Mouse (Mus musculus): ENCODE measurements around the gene Acp5. TPM values are rescaled to one million over a fixed set of nuclear protein-coding genes. Genes with fewer than 3 reads are reported as not detected.
"Not testable (repeated sequence)": the region's sequence is repeated elsewhere in the genome, so short reads cannot be mapped to it uniquely, and the experiment has no call there.

Gene Acp5
- polyA plus RNA-seq, 1 experiment from 2014 or later: 0.66 TPM

DNA sequence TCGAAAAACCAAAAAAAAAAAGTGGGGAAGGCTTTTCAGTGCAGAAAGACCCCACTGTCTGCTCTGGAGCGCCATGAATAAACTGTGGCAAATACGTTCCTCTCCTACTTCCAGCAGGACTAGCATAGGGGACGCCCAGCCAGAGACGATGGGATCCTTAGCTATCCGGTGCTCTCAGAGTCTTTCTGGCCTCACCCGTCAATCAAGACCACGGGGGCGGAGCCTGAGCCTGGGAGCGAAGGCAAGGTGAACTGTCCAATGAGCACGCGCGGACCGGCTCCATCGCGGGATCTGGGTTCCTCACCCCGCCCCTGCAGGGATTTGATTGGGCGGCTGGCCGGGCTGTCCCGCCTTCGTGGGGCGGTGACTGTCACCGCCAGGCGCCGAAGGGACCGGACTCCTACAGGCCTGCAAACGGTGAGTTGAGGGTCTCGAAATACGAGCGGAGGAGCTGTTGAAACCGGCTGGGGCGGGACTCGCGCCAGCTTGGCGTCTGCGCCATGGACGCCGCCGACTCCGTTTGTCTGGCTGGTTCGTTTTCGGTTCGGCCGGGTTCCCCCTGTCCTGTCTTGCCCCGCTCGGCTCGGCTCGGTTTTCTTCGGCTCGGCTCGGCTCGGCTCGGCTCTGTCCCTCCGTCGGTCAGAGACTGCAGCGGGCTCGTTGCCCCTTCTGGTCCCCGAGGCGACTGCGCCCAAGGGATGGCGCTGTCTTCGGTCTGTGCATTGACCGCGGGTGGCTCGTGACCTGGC is 21.2 kb upstream of the Acp5 start, which contains the start of gene Pigyl:
TSS of gene Pigyl (plus strand) at position 350 of the 749 bp plus-strand sequence.
- peak; percentile 98 for ATAC-seq (replicated peaks)
- H3K27me3 ChIP-seq (replicated peaks): no peaks in the 10 kb centered on the region
- H3K4me1 ChIP-seq: peaks cover 19% of the 10 kb centered on the region
- peak within 1 kb of the TSS; percentile 92 for H3K27ac ChIP-seq
- H3K9ac ChIP-seq: peak within 1 kb of the TSS; percentile 92
- H3K4me2 ChIP-seq: peak within 1 kb of the TSS; percentile 65
- 1% methylated on average over 65 of the region's 65 CpGs for WGBS
- no peaks in the 10 kb centered on the region for H3K9me3 ChIP-seq
- H3K36me3 ChIP-seq (replicated peaks): no peaks in the 10 kb centered on the region
- H3K4me3 ChIP-seq: peak within 1 kb of the TSS; percentile 58

- H3K27me3 ChIP-seq (replicated peaks): no peaks in the 10 kb centered on the region
- peaks cover 19% of the 10 kb centered on the region for H3K4me1 ChIP-seq
- H3K9me3 ChIP-seq: no peaks in the 10 kb centered on the region
- no peak overlapping the region for H3K9ac ChIP-seq
- H3K4me3 ChIP-seq: no peak overlapping the region
- 26% methylated on average over 10 of the region's 10 CpGs for WGBS
- H3K4me2 ChIP-seq: no peak overlapping the region
- no peaks in the 10 kb centered on the region for H3K36me3 ChIP-seq (replicated peaks)
- peak; percentile 1; the same call in 1 of the 2 replicates for ATAC-seq (replicated peaks)
- H3K27ac ChIP-seq: no peak overlapping the region
Measured at GRCm38 (mm10) chr9:22155614-22156013, 20.1 kb upstream of the Acp5 start.

GRCm38 (mm10) chr9:22153810-22154209 is 18.3 kb upstream of the Acp5 start:
- no peak overlapping the region for H3K9ac ChIP-seq
- ATAC-seq (replicated peaks): no peak
- H3K4me2 ChIP-seq: no peak overlapping the region
- no peaks in the 10 kb centered on the region for H3K36me3 ChIP-seq (replicated peaks)
- H3K27ac ChIP-seq: no peak overlapping the region
- H3K4me3 ChIP-seq: no peak overlapping the region
- H3K9me3 ChIP-seq: no peaks in the 10 kb centered on the region
- 92% methylated on average over 3 of the region's 3 CpGs for WGBS
- H3K27me3 ChIP-seq (replicated peaks): no peaks in the 10 kb centered on the region
- H3K4me1 ChIP-seq: peaks cover 19% of the 10 kb centered on the region

DNA sequence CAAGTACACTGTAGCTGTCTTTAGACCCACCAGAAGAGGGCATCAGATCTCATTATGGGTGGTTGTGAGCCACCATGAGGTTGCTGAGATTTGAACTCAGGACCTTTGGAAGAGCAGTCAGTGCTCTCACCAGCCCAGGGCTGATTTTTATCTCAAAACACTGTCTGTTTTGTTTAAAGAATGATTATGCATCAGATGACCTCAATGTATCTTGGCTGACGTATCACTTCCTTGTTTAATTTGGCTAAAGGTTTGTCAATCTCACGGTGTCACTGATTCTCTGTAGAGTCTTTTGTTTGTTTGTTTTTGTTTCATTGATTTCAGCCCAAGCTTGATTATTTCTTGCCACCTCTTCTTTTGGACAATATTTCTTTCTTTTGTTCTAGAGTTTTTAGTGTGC is 15.4 kb upstream of the Acp5 start:
- Histone ChIP-seq H3K36me3 (replicated peaks) (no peaks in the 10 kb centered on the region), H3K4me1 (peaks cover 4% of the 10 kb centered on the region; the same call in 1 of the 2 replicates), H3K9me3 (no peaks in the 10 kb centered on the region), H3K4me2 (no peak overlapping the region), H3K9ac (no peak overlapping the region), H3K27me3 (replicated peaks) (no peaks in the 10 kb centered on the region), H3K27ac (no peak overlapping the region), H3K4me3 (no peak overlapping the region)
- WGBS: 78% methylated on average over 2 of the region's 2 CpGs
- no peak for ATAC-seq (replicated peaks)

- not testable (repeated sequence) for H3K36me3 ChIP-seq (replicated peaks); H3K4me1 ChIP-seq; H3K4me2 ChIP-seq; H3K4me3 ChIP-seq; H3K27me3 ChIP-seq (replicated peaks); H3K27ac ChIP-seq; ATAC-seq (replicated peaks); H3K9me3 ChIP-seq; H3K9ac ChIP-seq
- WGBS: 88% methylated on average over 7 of the region's 7 CpGs
Measured at GRCm38 (mm10) chr9:22150249-22150693, 14.8 kb upstream of the Acp5 start.

- no peak overlapping the region for H3K4me3 ChIP-seq
- H3K4me1 ChIP-seq: no peaks in the 10 kb centered on the region
- ATAC-seq (replicated peaks): no peak
- H3K27ac ChIP-seq: no peak overlapping the region
- 76% methylated on average over 20 of the region's 20 CpGs for WGBS
- no peaks in the 10 kb centered on the region for H3K27me3 ChIP-seq (replicated peaks)
- H3K4me2 ChIP-seq: no peak overlapping the region
- H3K36me3 ChIP-seq (replicated peaks): no peaks in the 10 kb centered on the region
- no peak overlapping the region for H3K9ac ChIP-seq
- H3K9me3 ChIP-seq: no peaks in the 10 kb centered on the region
Measured at GRCm38 (mm10) chr9:22149426-22150248, 14.1 kb upstream of the Acp5 start.

DNA sequence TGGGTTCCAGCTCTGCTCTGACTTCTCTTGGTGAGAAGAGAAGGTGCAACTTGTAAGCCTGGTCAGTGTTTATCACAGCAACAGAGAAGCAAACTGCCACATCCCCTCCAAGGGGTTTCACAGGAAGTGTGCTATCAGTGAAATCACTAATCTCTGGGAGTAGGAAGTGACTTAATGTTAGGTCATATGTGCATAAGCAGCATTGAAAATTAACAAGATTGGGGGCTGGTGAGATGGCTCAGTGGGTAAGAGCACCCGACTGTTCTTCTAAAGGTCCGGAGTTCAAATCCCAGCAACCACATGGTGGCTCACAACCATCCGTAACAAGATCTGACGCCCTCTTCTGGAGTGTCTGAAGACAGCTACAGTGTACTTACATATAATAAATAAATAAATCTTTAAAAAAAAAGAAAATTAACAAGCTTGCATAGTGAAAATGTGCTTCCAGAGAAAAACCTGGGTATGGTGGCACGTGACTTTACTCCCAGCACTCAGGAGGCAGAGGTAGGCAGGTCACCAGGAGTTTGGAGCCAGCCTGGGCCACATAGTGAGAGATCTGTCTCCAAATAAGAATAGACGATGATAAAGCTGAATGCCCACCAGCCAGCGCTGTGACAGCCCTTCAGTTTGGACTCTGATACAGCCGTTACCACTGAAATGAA is 8.9 kb upstream of the Acp5 start:
- no peak overlapping the region for H3K4me2 ChIP-seq
- WGBS: 83% methylated on average over 8 of the region's 8 CpGs
- no peaks in the 10 kb centered on the region for H3K9me3 ChIP-seq
- no peak overlapping the region for H3K4me3 ChIP-seq
- no peaks in the 10 kb centered on the region for H3K4me1 ChIP-seq
- no peak overlapping the region for H3K9ac ChIP-seq
- H3K36me3 ChIP-seq (replicated peaks): no peaks in the 10 kb centered on the region
- H3K27ac ChIP-seq: no peak overlapping the region
- no peaks in the 10 kb centered on the region for H3K27me3 ChIP-seq (replicated peaks)
- ATAC-seq (replicated peaks): no peak

- Histone ChIP-seq H3K9ac (no peak overlapping the region), H3K9me3 (no peaks in the 10 kb centered on the region), H3K36me3 (replicated peaks) (no peaks in the 10 kb centered on the region), H3K4me2 (no peak overlapping the region), H3K4me1 (no peaks in the 10 kb centered on the region), H3K27me3 (replicated peaks) (no peaks in the 10 kb centered on the region), H3K27ac (no peak overlapping the region), H3K4me3 (no peak overlapping the region)
- 56% methylated on average over 17 of the region's 17 CpGs for WGBS
- ATAC-seq (replicated peaks): 0 out of 2 replicates have a peak, but pooled peaks have one; percentile 45
Measured at GRCm38 (mm10) chr9:22143108-22144037, 7.9 kb upstream of the Acp5 start.

GRCm38 (mm10) chr9:22139746-22140145 is 4.2 kb upstream of the Acp5 start:
- ATAC-seq (replicated peaks): no peak
- Histone ChIP-seq H3K36me3 (replicated peaks) (no peaks in the 10 kb centered on the region), H3K4me1 (peaks cover 3% of the 10 kb centered on the region; the same call in 1 of the 2 replicates), H3K9me3 (no peaks in the 10 kb centered on the region), H3K27ac (no peak overlapping the region), H3K4me3 (no peak overlapping the region), H3K9ac (no peak overlapping the region), H3K27me3 (replicated peaks) (no peaks in the 10 kb centered on the region), H3K4me2 (no peak overlapping the region)
- WGBS: 85% methylated on average over 5 of the region's 5 CpGs

GRCm38 (mm10) chr9:22138480-22138879 is 3.0 kb upstream of the Acp5 start:
- Histone ChIP-seq H3K27me3 (replicated peaks) (no peaks in the 10 kb centered on the region), H3K27ac (no peak overlapping the region), H3K9ac (no peak overlapping the region), H3K36me3 (replicated peaks) (no peaks in the 10 kb centered on the region), H3K4me3 (no peak overlapping the region), H3K9me3 (no peaks in the 10 kb centered on the region), H3K4me2 (no peak overlapping the region), H3K4me1 (peaks cover 3% of the 10 kb centered on the region; the same call in 1 of the 2 replicates)
- no peak for ATAC-seq (replicated peaks)
- 17% methylated on average over 2 of the region's 2 CpGs for WGBS

- Histone ChIP-seq H3K4me2 (no peak overlapping the region), H3K27me3 (replicated peaks) (peaks cover 5% of the 10 kb centered on the region), H3K27ac (no peak overlapping the region), H3K9me3 (no peaks in the 10 kb centered on the region), H3K4me1 (peaks cover 3% of the 10 kb centered on the region; the same call in 1 of the 2 replicates), H3K4me3 (no peak overlapping the region), H3K36me3 (replicated peaks) (no peaks in the 10 kb centered on the region), H3K9ac (no peak overlapping the region)
- WGBS: 13% methylated on average over 23 of the region's 23 CpGs
- no peak for ATAC-seq (replicated peaks)
Measured at GRCm38 (mm10) chr9:22136765-22137547, 1.4 kb upstream of the Acp5 start.

Data from midbrain, embryonic 15.5 days (tissue).